Mouse (Mus musculus) thymus, adult 2 months (tissue): ENCODE data around the gene Kank3.

ENCODE experiments used
- CTCF ChIP-seq: fragments of 200-500 bp; IDR thresholded peaks from 2 replicates; pipeline ENCODE4 v1.5.1; 2012; ENCODE audit warnings: mild to moderate bottlenecking, control low read depth, low read length, moderate library complexity, borderline replicate concordance; ENCODE audit not compliant: control insufficient read depth, poor library complexity, insufficient read depth; ENCODE audit errors: extremely low read depth
- POLR2A ChIP-seq: fragments of 200-500 bp; IDR thresholded peaks from 2 replicates; pipeline ENCODE4 v1.6.1; 2012; ENCODE audit warnings: mild to moderate bottlenecking, low read length, control low read depth, moderate library complexity; ENCODE audit not compliant: control insufficient read depth, poor library complexity, insufficient read depth; ENCODE audit errors: extremely low read depth

- no peak for TF ChIP-seq POLR2A
- TF ChIP-seq CTCF: no peak
Measured at GRCm38 (mm10) chr17:33775287-33775686, 35.0 kb upstream of the Kank3 start.
